Mouse (Mus musculus) MEL (cell line): Measurements from ENCODE around the gene Pfdn6. TPM values are rescaled to one million over a fixed set of nuclear protein-coding genes. Genes with fewer than 3 reads are reported as not detected.

ENCODE experiments used
- DNase-seq: peaks from one replicate; pipeline ENCODE4 v3.0.0; 2011; ENCODE audit warnings: low read depth, low spot score
- H3K27ac ChIP-seq: 2 replicates; pipeline ENCODE4 v1.5.1; 2012; ENCODE audit warnings: low read depth, mild to moderate bottlenecking, control low read depth, low read length, moderate library complexity; ENCODE audit not compliant: control insufficient read depth
- H3K27me3 ChIP-seq, 2 experiments: fragments of 150-350 bp in 1 of 2; sonication (generic) in 1 of 2; 2 replicates each; pipeline ENCODE4 v1.6.1; 2012; ENCODE audit warnings: low read length in 2 of 2, mild to moderate bottlenecking in 2 of 2, improper control_type of control experiment in 1 of 2, moderate library complexity in 1 of 2; ENCODE audit not compliant: insufficient read depth in 2 of 2, control insufficient read depth in 1 of 2
- H3K36me3 ChIP-seq, 2 experiments: 2 replicates each; pipeline ENCODE4 v1.6.1; 2012 to 2014; ENCODE audit warnings: low read length in 2 of 2, improper control_type of control experiment in 1 of 2, inconsistent platforms in 1 of 2, mild to moderate bottlenecking in 1 of 2; ENCODE audit not compliant: insufficient read depth in 2 of 2, control insufficient read depth in 1 of 2
- H3K4me1 ChIP-seq, 2 experiments: fragments of 150-350 bp in 1 of 2; sonication (generic) in 1 of 2; 2 replicates each; pipeline ENCODE4 v1.6.1; 2012; ENCODE audit warnings: low read length in 2 of 2, improper control_type of control experiment in 1 of 2, mild to moderate bottlenecking in 1 of 2; ENCODE audit not compliant: insufficient read depth in 2 of 2, control insufficient read depth in 1 of 2
- H3K4me3 ChIP-seq, 2 experiments: fragments of 150-350 bp in 1 of 2; sonication (generic) in 1 of 2; 2 replicates each; pipeline ENCODE4 v1.5.1; 2012; ENCODE audit warnings: low read depth in 2 of 2, low read length in 2 of 2, mild to moderate bottlenecking in 2 of 2, moderate library complexity in 2 of 2, control low read depth in 1 of 2, improper control_type of control experiment in 1 of 2; ENCODE audit not compliant: control insufficient read depth in 1 of 2, insufficient read depth in 1 of 2
- H3K79me2 ChIP-seq: 2 replicates; pipeline ENCODE4 v1.6.1; 2012; ENCODE audit warnings: mild to moderate bottlenecking, low read length, moderate library complexity; ENCODE audit not compliant: control insufficient read depth, poor library complexity, insufficient read depth
- H3K9ac ChIP-seq: 2 replicates; pipeline ENCODE4 v1.6.1; 2012; ENCODE audit warnings: low read depth, mild to moderate bottlenecking, control low read depth, low read length, moderate library complexity; ENCODE audit not compliant: control insufficient read depth, poor library complexity, severe bottlenecking
- H3K9me3 ChIP-seq: fragments of 150-350 bp; sonication (generic); replicated peaks from 2 replicates; pipeline ENCODE4 v1.6.1; 2012; ENCODE audit warnings: mild to moderate bottlenecking, low read length, improper control_type of control experiment, moderate library complexity; ENCODE audit not compliant: insufficient read depth
- CHD1 ChIP-seq: IDR thresholded peaks from 2 replicates; pipeline ENCODE4 v1.6.1; 2012; ENCODE audit warnings: low read depth, mild to moderate bottlenecking, inconsistent platforms, low read length, improper control_type of control experiment
- CHD2 ChIP-seq: IDR thresholded peaks from 2 replicates; pipeline ENCODE4 v1.6.1; 2011; ENCODE audit warnings: low read length, improper control_type of control experiment
- CTCF ChIP-seq, 3 experiments: IDR thresholded peaks in 2 of 3; conservative IDR thresholded peaks in 1 of 3; 2 replicates each; pipeline ENCODE4 v1.5.1; 2011 to 2012; ENCODE audit warnings: low read length in 3 of 3, low read depth in 2 of 3, mild to moderate bottlenecking in 2 of 3, improper control_type of control experiment in 1 of 3, inconsistent platforms in 1 of 3, mixed read lengths in 1 of 3, moderate library complexity in 1 of 3; ENCODE audit not compliant: control insufficient read depth in 1 of 3, insufficient read depth in 1 of 3, poor library complexity in 1 of 3, severe bottlenecking in 1 of 3
- E2F4 ChIP-seq: IDR thresholded peaks from 2 replicates; pipeline ENCODE4 v1.6.1; 2011; ENCODE audit warnings: low read depth, low read length, improper control_type of control experiment, borderline replicate concordance
- ETS1 ChIP-seq: IDR thresholded peaks from 2 replicates; pipeline ENCODE4 v1.6.1; 2012; ENCODE audit warnings: low read depth, mild to moderate bottlenecking, inconsistent platforms, low read length, improper control_type of control experiment, moderate library complexity
- GABPA ChIP-seq: IDR thresholded peaks from 2 replicates; pipeline ENCODE4 v1.6.1; 2012; ENCODE audit warnings: low read depth, mild to moderate bottlenecking, inconsistent platforms, low read length, improper control_type of control experiment, moderate library complexity
- HCFC1 ChIP-seq: IDR thresholded peaks from 2 replicates; pipeline ENCODE4 v1.6.1; 2012; ENCODE audit warnings: low read depth, mild to moderate bottlenecking, inconsistent platforms, low read length, improper control_type of control experiment, moderate library complexity
- MAFK ChIP-seq: IDR thresholded peaks from 2 replicates; pipeline ENCODE4 v1.6.1; 2011; ENCODE audit warnings: low read depth, mild to moderate bottlenecking, low read length, improper control_type of control experiment, borderline replicate concordance
- MAX ChIP-seq: IDR thresholded peaks from 2 replicates; pipeline ENCODE4 v1.6.1; 2011; ENCODE audit warnings: low read length, improper control_type of control experiment
- MAZ ChIP-seq: IDR thresholded peaks from 2 replicates; pipeline ENCODE4 v1.6.1; 2012; ENCODE audit warnings: low read depth, mild to moderate bottlenecking, inconsistent platforms, low read length, improper control_type of control experiment
- MXI1 ChIP-seq: IDR thresholded peaks from 2 replicates; pipeline ENCODE4 v1.6.1; 2011; ENCODE audit warnings: mild to moderate bottlenecking, low read depth, low read length, improper control_type of control experiment
- MYB ChIP-seq: IDR thresholded peaks from 2 replicates; pipeline ENCODE4 v1.6.1; 2011; ENCODE audit warnings: mild to moderate bottlenecking, low read depth, low read length, improper control_type of control experiment
- MYC ChIP-seq: IDR thresholded peaks from 2 replicates; pipeline ENCODE4 v1.6.1; 2011; ENCODE audit warnings: low read depth, mild to moderate bottlenecking, low read length, improper control_type of control experiment, moderate library complexity
- NELFE ChIP-seq: IDR thresholded peaks from 2 replicates; pipeline ENCODE4 v1.6.1; 2011; ENCODE audit warnings: low read depth, low read length, improper control_type of control experiment
- NRF1 ChIP-seq: IDR thresholded peaks from 2 replicates; pipeline ENCODE4 v1.6.1; 2014; ENCODE audit warnings: low read depth, mild to moderate bottlenecking, inconsistent platforms, low read length, improper control_type of control experiment, moderate library complexity; ENCODE audit not compliant: poor library complexity, insufficient read depth, severe bottlenecking
- POLR2A ChIP-seq, 2 experiments: IDR thresholded peaks; 2 replicates each; pipeline ENCODE4 v1.6.1; 2011 to 2012; ENCODE audit warnings: low read length in 2 of 2, mild to moderate bottlenecking in 2 of 2, control low read depth in 1 of 2, improper control_type of control experiment in 1 of 2, low read depth in 1 of 2, moderate library complexity in 1 of 2; ENCODE audit not compliant: control insufficient read depth in 1 of 2, insufficient read depth in 1 of 2, poor library complexity in 1 of 2
- POLR2AphosphoS2 ChIP-seq: IDR thresholded peaks from 2 replicates; pipeline ENCODE4 v1.6.1; 2011; ENCODE audit warnings: low read length, improper control_type of control experiment
- RAD21 ChIP-seq: IDR thresholded peaks from 2 replicates; pipeline ENCODE4 v1.6.1; 2011; ENCODE audit warnings: mild to moderate bottlenecking, low read depth, low read length, improper control_type of control experiment
- RCOR1 ChIP-seq: IDR thresholded peaks from 2 replicates; pipeline ENCODE4 v1.6.1; 2012; ENCODE audit warnings: low read depth, mild to moderate bottlenecking, inconsistent platforms, low read length, improper control_type of control experiment
- SIN3A ChIP-seq: IDR thresholded peaks from 2 replicates; pipeline ENCODE4 v1.6.1; 2012; ENCODE audit warnings: low read length, improper control_type of control experiment, inconsistent platforms
- SMC3 ChIP-seq: IDR thresholded peaks from 2 replicates; pipeline ENCODE4 v1.6.1; 2011; ENCODE audit warnings: low read depth, low read length, improper control_type of control experiment
- TAL1 ChIP-seq: IDR thresholded peaks from 2 replicates; pipeline ENCODE4 v1.6.1; 2012; ENCODE audit warnings: mild to moderate bottlenecking, inconsistent platforms, low read length, moderate library complexity, mixed read lengths
- USF1 ChIP-seq: IDR thresholded peaks from 2 replicates; pipeline ENCODE4 v1.6.1; 2014; ENCODE audit warnings: low read depth, mild to moderate bottlenecking, inconsistent platforms, low read length, improper control_type of control experiment, moderate library complexity
- ZC3H11A ChIP-seq: IDR thresholded peaks from 2 replicates; pipeline ENCODE4 v1.6.1; 2012; ENCODE audit warnings: low read depth, mild to moderate bottlenecking, inconsistent platforms, low read length, improper control_type of control experiment
- ZKSCAN1 ChIP-seq: IDR thresholded peaks from 2 replicates; pipeline ENCODE4 v1.6.1; 2012; ENCODE audit warnings: low read depth, mild to moderate bottlenecking, inconsistent platforms, low read length, improper control_type of control experiment, moderate library complexity
- polyA plus RNA-seq, 2 experiments: library from polyadenylated mRNA; stranded (reverse) in 1 of 2; unstranded in 1 of 2; fragments of >175 nt in 1 of 2; fragments of >200 nt in 1 of 2; gene quantifications; 2 replicates each; pipeline versions ENCODE4 v1.2.1 to v1.2.4; 2012; ENCODE audit warnings: low replicate concordance in 2 of 2, low read depth in 1 of 2; ENCODE audit not compliant: insufficient read length in 2 of 2, insufficient read depth in 1 of 2, missing spikeins in 1 of 2
- total RNA-seq: library from RNA; depleted of rRNA; stranded (reverse); fragments of 300-350 nt; gene quantifications from 2 replicates; pipeline ENCODE4 v1.2.3, GENCODE M21; 2012

The Pfdn6 gene
- total and polyA plus RNA-seq, 3 experiments, result 222 to 239 TPM; not detected in 1

GRCm38 (mm10) chr17:33913264-33913663 is 26.9 kb downstream of the Pfdn6 start:
- peaks cover 0 to 12% of the 10 kb centered on the region in 2 experiments for H3K36me3 ChIP-seq

DNA sequence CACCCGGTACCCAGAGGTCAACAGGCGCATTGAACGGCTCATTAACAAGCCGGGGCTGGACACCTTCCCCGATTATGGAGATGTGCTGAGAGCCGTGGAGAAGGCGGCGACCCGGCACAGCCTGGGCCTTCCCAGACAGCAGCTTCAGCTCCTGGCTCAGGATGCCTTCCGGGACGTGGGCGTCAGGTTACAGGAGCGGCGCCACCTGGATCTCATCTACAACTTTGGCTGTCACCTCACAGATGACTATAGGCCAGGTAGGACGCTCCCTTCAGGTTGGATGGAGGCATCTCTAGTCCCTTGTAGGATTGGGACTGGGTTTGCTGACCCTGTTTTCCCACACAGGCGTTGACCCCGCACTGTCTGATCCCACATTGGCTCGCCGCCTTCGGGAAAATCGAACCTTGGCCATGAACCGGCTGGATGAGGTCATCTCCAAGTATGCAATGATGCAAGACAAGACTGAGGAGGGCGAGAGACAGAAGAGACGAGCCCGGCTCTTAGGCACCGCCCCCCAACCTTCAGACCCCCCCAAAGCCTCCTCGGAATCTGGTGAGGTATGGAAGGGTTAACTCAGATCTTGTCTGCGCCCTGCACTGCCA is 28.2 kb downstream of the Pfdn6 start:
- Histone ChIP-seq H3K27me3 (no peaks in the 10 kb centered on the region), H3K9ac (no peak overlapping the region), H3K4me3 (no peak overlapping the region), H3K36me3 (peaks cover 0 to 16% of the 10 kb centered on the region in 2 experiments), H3K79me2 (peaks cover 36% of the 10 kb centered on the region), H3K9me3 (no peaks in the 10 kb centered on the region), H3K27ac (no peak overlapping the region), H3K4me1 (peaks cover 4 to 20% of the 10 kb centered on the region in 2 experiments; a peak in 3 of 4 replicates)
- DNase-seq, result no peak
- TF ChIP-seq SMC3 (no peak), E2F4 (no peak), USF1 (no peak), MYC (no peak), MAFK (no peak), NRF1 (no peak), ZC3H11A (no peak), ETS1 (no peak), POLR2A (IDR thresholded peaks at IDR 0.05; ENCODE audit: control insufficient read depth in 1 of 2, insufficient read depth in 1 of 2, low read depth in 1 of 2, low read length in 2 of 2, poor library complexity in 1 of 2) (no peak)

More at GRCm38 (mm10) chr17:33913264-33913663, 26.9 kb downstream of the Pfdn6 start:
- Histone ChIP-seq H3K4me3 (no peak overlapping the region), H3K4me1 (peaks cover 4 to 16% of the 10 kb centered on the region in 2 experiments; a peak in 2 of 4 replicates), H3K27ac (no peak overlapping the region), H3K27me3 (no peaks in the 10 kb centered on the region), H3K79me2 (peaks cover 37% of the 10 kb centered on the region), H3K9ac (no peak overlapping the region), H3K9me3 (no peaks in the 10 kb centered on the region)
- TF ChIP-seq NELFE, result no peak
- no peak for TF ChIP-seq MAX
- no peak for TF ChIP-seq TAL1
- TF ChIP-seq HCFC1, result no peak
- no peak for TF ChIP-seq CHD2
- no peak for TF ChIP-seq MXI1
- no peak for TF ChIP-seq MAZ
- no peak for TF ChIP-seq GABPA
- TF ChIP-seq RAD21, result no peak
- TF ChIP-seq POLR2AphosphoS2, result no peak
- no peak for TF ChIP-seq MAFK
- TF ChIP-seq SMC3, result no peak
- no peak for TF ChIP-seq RCOR1
- no peak for TF ChIP-seq CHD1
- no peak for TF ChIP-seq SIN3A
- no peak for TF ChIP-seq MYB
- TF ChIP-seq ZKSCAN1, result no peak
- no peak for TF ChIP-seq CTCF (IDR thresholded peaks at IDR 0.05 in 2 of 3, conservative IDR thresholded peaks at IDR 0.05 in 1 of 3; ENCODE audit: control insufficient read depth in 1 of 3, insufficient read depth in 1 of 3, low read depth in 2 of 3, low read length in 3 of 3, poor library complexity in 1 of 3, severe bottlenecking in 1 of 3)
- TF ChIP-seq NRF1, result no peak
- no peak for TF ChIP-seq MYC
- DNase-seq, result no peak
